Mouse (Mus musculus) liver, embryonic 14.5 days (tissue): ENCODE measurements at regions not wholly inside any gene's neighbourhood (a gene's known extent, or its start where the extent isn't known, plus 50 kb on each side); places are given as distances from the start of the nearest gene placed in this dataset.

ENCODE experiments used
- CTCF ChIP-seq: IDR thresholded peaks from 2 replicates; pipeline ENCODE4 v1.5.1; 2016; ENCODE audit warnings: antibody characterized with exemption, low read depth, control low read depth
- EP300 ChIP-seq: IDR thresholded peaks from 2 replicates; pipeline ENCODE4 v1.6.1; 2016; ENCODE audit warnings: antibody characterized with exemption, low read depth

DNA sequence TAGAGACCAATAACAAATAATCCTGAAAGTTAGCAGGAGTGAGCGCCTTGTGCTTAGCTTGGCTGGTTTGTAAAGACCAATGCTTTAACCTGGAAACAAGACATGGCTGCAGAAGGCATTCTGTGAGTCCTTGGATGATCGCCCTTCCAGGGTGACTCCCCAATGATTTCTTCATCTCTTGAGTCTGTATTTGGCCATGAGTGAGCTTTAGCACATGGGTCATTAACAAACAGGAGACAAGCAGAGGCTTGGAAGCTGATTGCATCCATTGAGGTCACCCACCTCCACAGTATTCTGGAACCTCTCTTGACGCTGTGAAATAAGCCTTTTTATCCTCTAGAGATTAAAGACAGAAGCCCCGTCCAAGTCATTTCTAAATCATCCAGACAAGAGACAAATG lies 57.1 kb upstream of the Mast4 start:
- TF ChIP-seq EP300 (no peak), CTCF (no peak)
